Mouse (Mus musculus): ENCODE measurements around the gene Fam43a.

Fam43a gene

GRCm38 (mm10) chr16:30599491-30600268, at the start of gene Fam43a:
TSS of gene Fam43a (plus strand) at chr16:30599723.
- peak; percentile 81 for DNase-seq (ENCODE audit: low read depth, low spot score)

GRCm38 (mm10) chr16:30549966-30550747, 49.4 kb upstream of the Fam43a start:
- DNase-seq (ENCODE audit: low read depth, low spot score): peak; percentile 66

GRCm38 (mm10) chr16:30550748-30551192, 48.8 kb upstream of the Fam43a start, which contains the start of gene Tmem44:
TSS of gene Tmem44 (minus strand) at chr16:30550842.
- no peak for DNase-seq (ENCODE audit: low read depth, low spot score)

DNA sequence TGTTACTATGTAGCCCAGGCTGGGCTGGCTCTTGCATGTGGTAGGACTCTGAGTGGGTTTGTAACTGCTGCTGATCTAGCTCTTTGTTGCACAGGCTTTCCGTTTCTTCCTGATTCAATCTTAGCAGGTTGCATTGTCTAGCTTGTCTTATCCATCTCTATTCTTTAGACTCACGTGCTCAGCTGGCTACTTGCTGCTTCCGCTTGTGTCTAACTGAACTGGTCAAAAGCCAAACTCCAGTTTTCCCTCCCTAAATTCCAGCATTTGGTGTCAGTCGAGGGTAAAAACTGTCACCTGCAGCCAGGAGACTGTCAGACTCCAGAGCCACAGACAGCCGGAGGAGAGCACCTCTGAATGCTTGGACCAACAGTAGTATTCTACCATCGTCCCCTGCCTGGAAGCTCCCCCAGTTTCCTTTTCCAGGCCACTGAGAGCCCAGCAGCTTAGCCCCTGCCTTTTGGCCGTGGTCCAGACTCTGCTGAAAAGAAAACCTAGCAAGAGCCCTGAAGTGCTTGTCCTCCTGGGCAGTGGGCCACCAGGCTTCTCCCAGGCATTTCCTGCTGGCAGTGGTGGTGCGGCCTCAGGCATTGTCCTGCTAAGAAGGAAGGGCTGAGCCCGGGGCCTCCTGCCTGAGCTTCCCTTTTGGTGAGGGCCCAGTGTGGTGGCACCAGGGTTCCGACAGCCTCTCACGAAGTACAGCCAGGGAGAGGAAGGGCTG, 46.7 kb upstream of the Fam43a start:
- DNase-seq (ENCODE audit: low read depth, low spot score): no peak

DNA sequence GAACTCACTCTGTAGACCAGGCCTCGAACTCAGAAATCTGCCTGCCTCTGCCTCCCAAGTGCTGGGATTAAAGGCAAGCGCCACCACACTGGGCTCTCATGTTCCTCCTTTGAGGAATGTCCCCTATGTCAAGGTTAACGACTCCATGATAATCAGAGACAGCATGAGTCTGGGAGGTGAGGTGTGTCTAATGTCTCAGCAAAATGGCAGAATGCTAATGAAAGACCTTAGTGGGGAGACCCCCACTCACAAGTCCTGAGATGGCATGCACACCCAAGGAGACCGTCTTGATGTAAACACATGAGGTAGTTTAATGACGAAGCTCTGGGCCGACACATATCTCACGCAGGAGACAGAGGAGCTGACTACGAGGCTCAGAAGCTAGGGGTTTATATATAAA, 45.4 kb upstream of the Fam43a start:
- DNase-seq (ENCODE audit: low read depth, low spot score): no peak

- DNase-seq (ENCODE audit: low read depth, low spot score): no peak
Observed at GRCm38 (mm10) chr16:30559312-30559992, 40.1 kb upstream of the Fam43a start.

DNA sequence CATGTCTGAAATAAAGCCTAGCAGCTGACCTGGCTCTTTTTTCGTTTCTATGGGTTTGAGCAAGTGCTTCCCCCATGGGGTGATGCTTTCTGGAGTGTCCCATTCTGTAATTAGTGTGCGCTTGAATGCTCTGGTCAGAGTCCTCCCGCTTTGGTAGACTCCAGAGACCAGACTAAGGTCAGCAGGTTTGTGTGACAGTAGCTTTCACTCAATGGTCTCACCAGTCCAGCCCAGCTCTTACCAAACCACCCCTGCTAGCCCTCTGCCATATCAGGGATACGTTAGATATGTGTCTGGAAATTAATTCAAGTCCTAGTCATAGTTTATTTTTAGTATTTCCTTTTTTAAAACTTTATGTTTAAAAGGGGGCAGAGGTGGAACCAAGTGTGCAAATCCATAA, 38.9 kb upstream of the Fam43a start:
- no peak for DNase-seq (ENCODE audit: low read depth, low spot score)

DNA sequence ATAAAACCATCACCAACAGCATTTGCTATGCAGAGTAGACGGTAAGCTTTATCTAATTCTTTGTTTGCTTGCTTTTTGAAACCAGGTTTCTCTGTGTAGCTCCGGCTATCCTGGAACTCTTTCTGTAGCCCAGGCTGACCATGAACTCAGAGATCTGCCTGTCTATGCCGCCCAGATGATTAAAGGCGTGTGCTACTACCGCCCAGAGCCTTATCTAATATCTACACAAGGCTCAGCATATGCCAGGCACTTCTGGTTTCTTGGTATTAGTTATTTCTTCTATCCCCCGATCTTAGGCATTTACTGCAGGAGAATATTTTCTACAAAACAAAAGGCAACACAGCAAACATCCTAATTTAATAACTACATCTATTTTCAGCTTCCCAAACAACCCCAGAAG, 33.9 kb upstream of the Fam43a start:
- no peak for DNase-seq (ENCODE audit: low read depth, low spot score)

DNA sequence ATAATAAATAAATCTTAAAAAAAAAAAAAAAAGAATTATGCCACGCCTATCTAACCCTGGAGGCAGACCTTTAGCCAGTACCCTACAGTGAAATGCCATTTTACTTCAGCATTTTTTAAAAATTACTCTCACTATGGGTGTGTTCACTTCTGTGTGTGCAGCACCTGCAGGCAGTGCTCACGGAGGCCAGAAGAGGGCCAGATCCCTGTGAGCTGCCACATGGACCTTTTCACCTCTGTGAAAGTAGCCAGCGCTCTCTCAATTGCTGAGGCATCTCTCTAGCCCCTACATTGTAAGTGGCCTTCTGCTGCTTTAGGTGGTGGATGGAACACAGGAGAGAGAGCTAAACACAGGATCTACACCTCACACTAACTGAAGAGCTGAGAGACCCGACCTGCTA, 29.4 kb upstream of the Fam43a start:
- no peak for DNase-seq (ENCODE audit: low read depth, low spot score)

- DNase-seq (ENCODE audit: low read depth, low spot score): no peak
Observed at GRCm38 (mm10) chr16:30571378-30571777, 28.1 kb upstream of the Fam43a start.

- no peak for DNase-seq (ENCODE audit: low read depth, low spot score)
Observed at GRCm38 (mm10) chr16:30572239-30572638, 27.3 kb upstream of the Fam43a start.

- DNase-seq (ENCODE audit: low read depth, low spot score): no peak
Observed at GRCm38 (mm10) chr16:30575815-30576214, 23.7 kb upstream of the Fam43a start.

GRCm38 (mm10) chr16:30576392-30576791, 23.1 kb upstream of the Fam43a start:
- DNase-seq (ENCODE audit: low read depth, low spot score): no peak

DNA sequence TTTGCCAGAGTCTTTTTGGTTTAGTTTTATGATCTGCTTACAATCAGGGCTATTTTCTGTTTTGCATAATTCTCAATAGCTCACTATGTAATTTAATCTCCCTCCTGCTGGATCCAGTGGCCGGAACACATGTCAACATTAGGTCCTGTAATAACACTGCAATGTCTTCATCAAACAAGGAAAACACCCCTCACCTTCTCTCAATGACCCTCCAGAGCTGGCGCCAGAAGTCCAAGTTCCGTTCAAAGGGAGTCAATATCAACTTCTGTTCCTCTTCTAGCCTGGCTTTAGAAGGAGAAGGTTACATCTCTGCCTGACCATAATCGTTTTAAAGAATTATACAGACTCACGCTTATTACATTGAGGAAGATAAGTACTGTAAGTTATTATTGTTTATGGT, 18.8 kb upstream of the Fam43a start:
- DNase-seq (ENCODE audit: low read depth, low spot score): no peak

DNA sequence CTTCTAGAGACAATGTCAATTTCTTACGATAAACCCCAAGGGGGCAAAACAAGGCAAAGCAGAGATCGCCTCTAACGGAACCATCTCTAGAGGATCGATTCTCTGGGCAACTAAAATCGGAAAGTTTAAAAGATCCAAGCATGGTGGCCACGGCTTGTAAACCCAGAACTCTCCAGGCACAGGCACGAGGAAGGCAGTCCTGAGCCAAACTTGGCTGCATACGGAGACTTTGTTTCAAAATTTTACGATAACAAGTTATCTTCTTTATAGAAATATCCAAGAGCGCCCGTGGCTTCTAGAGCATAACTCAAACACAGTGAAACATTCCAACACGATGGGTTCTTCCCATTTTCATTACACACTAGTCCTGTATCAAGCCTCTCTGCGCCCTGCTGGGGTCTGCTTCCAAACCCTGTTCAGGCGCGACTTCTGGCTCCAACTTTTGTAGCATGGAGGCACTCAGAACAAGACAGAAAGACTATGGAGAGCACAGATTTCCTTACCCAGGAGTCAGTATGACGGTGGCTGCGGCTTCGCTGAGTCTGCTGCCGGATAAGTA, 12.5 kb upstream of the Fam43a start:
- no peak for DNase-seq (ENCODE audit: low read depth, low spot score)

GRCm38 (mm10) chr16:30587494-30588327, 11.8 kb upstream of the Fam43a start, which contains the start of gene Lsg1:
TSS of gene Lsg1 (minus strand) at chr16:30587592.
- DNase-seq (ENCODE audit: low read depth, low spot score): peak; percentile 89

DNA sequence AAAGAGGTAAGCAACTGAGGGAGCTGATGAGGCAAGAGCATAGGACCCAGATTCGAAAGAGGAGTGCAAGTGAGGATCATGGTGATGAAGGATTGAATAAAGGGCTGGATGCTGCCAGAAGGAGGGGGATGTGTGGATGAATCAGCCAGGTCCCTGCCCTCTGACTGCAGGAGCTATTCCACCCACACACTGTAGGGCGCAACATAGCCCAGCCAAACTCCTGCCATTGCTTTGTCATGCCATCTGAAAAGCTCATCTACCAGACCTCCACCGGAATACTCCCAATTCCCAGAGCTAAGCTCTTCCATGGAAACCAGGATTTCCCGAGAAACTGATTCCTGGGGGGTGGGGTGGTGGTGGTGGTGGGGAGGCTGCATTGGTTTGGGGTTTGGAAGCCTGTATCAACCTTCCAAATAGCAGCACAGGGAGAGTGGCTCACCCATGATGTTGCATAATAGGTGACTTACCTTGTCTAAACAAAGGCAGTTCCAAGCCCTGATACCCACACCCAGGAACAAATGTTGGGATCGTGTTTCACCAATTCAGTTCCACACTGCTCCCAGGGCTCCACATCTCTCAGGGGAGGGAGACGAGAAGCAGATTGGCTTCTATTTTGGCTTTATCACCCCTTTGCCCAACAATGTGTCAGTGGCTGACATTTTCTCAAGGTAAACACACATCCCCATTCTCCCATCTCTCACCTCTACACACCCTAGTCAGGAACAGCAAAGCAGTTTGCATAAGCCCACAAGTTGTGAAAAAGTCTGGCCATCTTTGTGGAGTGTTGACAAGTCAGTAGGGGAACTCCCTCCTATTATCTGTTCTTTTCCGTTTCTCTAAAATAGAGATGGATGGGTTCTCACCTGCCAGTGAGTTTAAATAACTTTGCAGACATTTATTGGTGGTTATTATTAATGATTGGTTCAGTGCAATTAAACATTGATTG, 9.0 kb upstream of the Fam43a start:
- no peak for DNase-seq (ENCODE audit: low read depth, low spot score)

- no peak for DNase-seq (ENCODE audit: low read depth, low spot score)
Observed at GRCm38 (mm10) chr16:30591990-30592389, 7.5 kb upstream of the Fam43a start.

GRCm38 (mm10) chr16:30595356-30595755, 4.2 kb upstream of the Fam43a start:
- no peak for DNase-seq (ENCODE audit: low read depth, low spot score)
